Mouse (Mus musculus): Measurements from ENCODE around the gene Fam110a.

Fam110a gene

DNA sequence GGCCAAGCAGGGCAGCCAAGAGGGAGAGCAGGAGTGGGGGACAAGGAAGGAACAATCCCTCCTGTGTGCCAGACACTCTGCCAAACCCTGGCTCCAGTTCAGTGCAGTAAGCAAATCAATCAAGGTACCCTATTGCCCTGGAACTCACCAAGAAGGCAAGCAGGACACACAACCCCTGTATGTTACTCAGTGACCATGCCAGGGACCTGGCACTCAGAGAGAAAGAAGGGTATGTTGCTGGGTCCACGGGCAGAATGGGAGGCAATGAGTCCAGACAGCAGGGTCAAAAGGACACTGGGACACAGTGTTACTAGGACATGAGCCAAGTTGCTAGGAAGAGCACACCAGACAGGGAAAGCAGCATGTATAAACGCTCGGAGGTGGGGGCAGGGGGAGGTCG lies 54.3 kb downstream of the Fam110a start:
- H3K4me3 ChIP-seq (replicated peaks; ENCODE audit: low read length) = no peak overlapping the region
- peaks cover 23% of the 10 kb centered on the region for H3K27me3 ChIP-seq (ENCODE audit: insufficient read depth, low read length)
- TF ChIP-seq POU5F1 (IDR thresholded peaks at IDR 0.05; ENCODE audit: borderline replicate concordance, low read length) (no peak), CTCF (conservative IDR thresholded peaks at IDR 0.05; ENCODE audit: low read length) (no peak), NANOG (IDR thresholded peaks at IDR 0.05; ENCODE audit: borderline replicate concordance, low read length) (no peak)
- H3K36me3 ChIP-seq (ENCODE audit: insufficient read depth, low read length) = no peaks in the 10 kb centered on the region
- no peaks in the 10 kb centered on the region for H3K9me3 ChIP-seq (ENCODE audit: low read length)
- peaks cover 10% of the 10 kb centered on the region; the same call in 1 of the 2 replicates for H3K4me1 ChIP-seq (replicated peaks; ENCODE audit: low read depth, low read length)

DNA sequence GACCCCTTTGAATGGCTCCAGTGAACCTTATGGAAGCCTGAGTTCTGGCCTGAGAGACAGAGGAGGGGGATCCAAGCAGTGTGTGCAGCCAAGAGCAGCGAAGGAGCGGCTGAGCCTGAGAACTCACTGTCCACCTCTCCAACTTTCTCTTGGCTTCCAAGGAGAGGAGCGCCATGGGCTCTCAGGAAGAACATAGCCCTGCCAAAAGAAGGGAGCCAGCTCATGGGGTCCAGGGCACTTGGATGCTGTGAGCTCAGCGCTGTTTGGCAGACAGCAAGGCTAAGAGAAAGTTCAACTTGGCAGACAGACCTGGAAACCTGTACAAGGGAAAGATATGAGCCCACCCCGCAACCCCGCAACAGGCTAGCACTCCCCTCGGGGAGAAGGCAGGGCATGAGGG lies 55.7 kb downstream of the Fam110a start:
- H3K4me3 ChIP-seq (replicated peaks; ENCODE audit: low read length) = no peak overlapping the region
- H3K36me3 ChIP-seq (ENCODE audit: insufficient read depth, low read length) = no peaks in the 10 kb centered on the region
- H3K4me1 ChIP-seq (replicated peaks; ENCODE audit: low read depth, low read length) = peaks cover 9% of the 10 kb centered on the region; the same call in 1 of the 2 replicates
- no peaks in the 10 kb centered on the region for H3K9me3 ChIP-seq (ENCODE audit: low read length)
- peaks cover 19% of the 10 kb centered on the region for H3K27me3 ChIP-seq (ENCODE audit: insufficient read depth, low read length)
- TF ChIP-seq NANOG (IDR thresholded peaks at IDR 0.05; ENCODE audit: borderline replicate concordance, low read length) (no peak), CTCF (conservative IDR thresholded peaks at IDR 0.05; ENCODE audit: low read length) (no peak), POU5F1 (IDR thresholded peaks at IDR 0.05; ENCODE audit: borderline replicate concordance, low read length) (no peak)

DNA sequence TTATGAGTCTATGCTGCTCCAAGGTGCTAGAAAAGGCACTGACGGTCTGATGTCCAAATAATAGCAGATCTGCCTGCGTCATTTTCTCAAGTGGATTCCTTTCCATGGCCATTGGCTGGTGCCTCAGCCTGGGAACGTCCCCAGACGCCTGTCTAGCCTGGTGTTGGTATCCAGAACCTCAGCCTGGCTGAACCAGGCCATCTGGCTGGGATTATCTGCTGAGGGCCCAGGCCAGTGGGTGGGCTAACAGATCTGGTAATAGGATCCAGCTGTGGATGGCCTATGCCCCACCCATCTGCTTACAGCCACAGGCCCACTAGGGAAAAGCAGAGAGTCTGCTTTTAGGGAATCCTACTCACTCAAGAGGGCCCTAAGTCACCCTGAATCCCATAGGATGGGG lies 58.4 kb downstream of the Fam110a start:
- Histone ChIP-seq H3K4me1 (replicated peaks; ENCODE audit: low read depth, low read length) (peaks cover 5% of the 10 kb centered on the region; the same call in 1 of the 2 replicates), H3K9me3 (ENCODE audit: low read length) (no peaks in the 10 kb centered on the region), H3K4me3 (replicated peaks; ENCODE audit: low read length) (no peak overlapping the region), H3K36me3 (ENCODE audit: insufficient read depth, low read length) (no peaks in the 10 kb centered on the region), H3K27me3 (ENCODE audit: insufficient read depth, low read length) (peaks cover 29% of the 10 kb centered on the region)
- no peak for TF ChIP-seq CTCF (conservative IDR thresholded peaks at IDR 0.05; ENCODE audit: low read length)

DNA sequence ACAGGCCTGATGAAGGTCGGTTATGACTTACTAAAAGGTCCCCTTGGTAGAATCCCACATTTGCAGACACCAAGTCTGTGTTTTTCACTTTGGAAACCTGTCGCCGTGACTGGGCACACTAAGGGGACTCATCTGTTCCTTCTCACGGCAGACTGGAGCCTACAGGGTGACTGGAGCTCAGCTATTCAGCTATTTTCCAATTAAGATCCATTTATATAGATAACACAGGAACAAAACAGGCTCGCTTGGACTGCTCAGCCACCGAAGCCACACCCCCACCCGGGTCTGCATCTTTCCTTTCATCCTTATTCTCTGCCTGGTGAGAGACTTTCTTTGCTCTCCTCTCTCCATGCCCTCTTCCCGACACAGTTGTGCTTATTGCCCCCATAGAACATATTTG lies 59.0 kb downstream of the Fam110a start:
- TF ChIP-seq CTCF (conservative IDR thresholded peaks at IDR 0.05; ENCODE audit: low read length) = no peak
- no peak for TF ChIP-seq POU5F1 (IDR thresholded peaks at IDR 0.05; ENCODE audit: borderline replicate concordance, low read length)
- no peak for TF ChIP-seq NANOG (IDR thresholded peaks at IDR 0.05; ENCODE audit: borderline replicate concordance, low read length)
- Histone ChIP-seq H3K36me3 (ENCODE audit: insufficient read depth, low read length) (no peaks in the 10 kb centered on the region), H3K4me1 (replicated peaks; ENCODE audit: low read depth, low read length) (peaks cover 5% of the 10 kb centered on the region; the same call in 1 of the 2 replicates), H3K27me3 (ENCODE audit: insufficient read depth, low read length) (peaks cover 34% of the 10 kb centered on the region), H3K4me3 (replicated peaks; ENCODE audit: low read length) (no peak overlapping the region), H3K9me3 (ENCODE audit: low read length) (no peaks in the 10 kb centered on the region)
